Mouse (Mus musculus) thymus, adult 2 months (tissue): Measurements from ENCODE around the gene Lrrc66. TPM values are rescaled to one million over a fixed set of nuclear protein-coding genes. Genes with fewer than 3 reads are reported as not detected.

ENCODE experiments used
- DNase-seq: peaks from one replicate; pipeline ENCODE4 v3.0.0; 2021
- H3K27ac ChIP-seq: fragments of 200-500 bp; 2 replicates; pipeline ENCODE4 v1.5.1; 2012; ENCODE audit warnings: low read length, control low read depth; ENCODE audit not compliant: control insufficient read depth, insufficient read depth
- H3K27me3 ChIP-seq: fragments of 200-500 bp; 2 replicates; pipeline ENCODE4 v1.6.1; 2012; ENCODE audit warnings: mild to moderate bottlenecking, low read length, moderate library complexity, mixed read lengths; ENCODE audit not compliant: control insufficient read depth, insufficient read depth
- H3K36me3 ChIP-seq: fragments of 200-500 bp; 2 replicates; pipeline ENCODE4 v1.6.1; 2012; ENCODE audit warnings: mild to moderate bottlenecking, low read length, moderate library complexity; ENCODE audit not compliant: control insufficient read depth, insufficient read depth
- H3K4me1 ChIP-seq: fragments of 200-500 bp; replicated peaks from 2 replicates; pipeline ENCODE4 v1.6.1; 2012; ENCODE audit warnings: low read length; ENCODE audit not compliant: control insufficient read depth, insufficient read depth
- H3K4me3 ChIP-seq: fragments of 200-500 bp; 2 replicates; pipeline ENCODE4 v1.5.1; 2012; ENCODE audit warnings: mild to moderate bottlenecking, low read length, control low read depth, moderate library complexity; ENCODE audit not compliant: control insufficient read depth, insufficient read depth
- CTCF ChIP-seq: fragments of 200-500 bp; IDR thresholded peaks from 2 replicates; pipeline ENCODE4 v1.5.1; 2012; ENCODE audit warnings: mild to moderate bottlenecking, control low read depth, low read length, moderate library complexity, borderline replicate concordance; ENCODE audit not compliant: control insufficient read depth, poor library complexity, insufficient read depth; ENCODE audit errors: extremely low read depth
- POLR2A ChIP-seq: fragments of 200-500 bp; IDR thresholded peaks from 2 replicates; pipeline ENCODE4 v1.6.1; 2012; ENCODE audit warnings: mild to moderate bottlenecking, low read length, control low read depth, moderate library complexity; ENCODE audit not compliant: control insufficient read depth, poor library complexity, insufficient read depth; ENCODE audit errors: extremely low read depth
- WGBS: fragments of 180-500 bp; shearing (Covaris S2); methylation state at CpG from one replicate; pipeline ENCODE4 v1.1.7; 2018; 5-methylcytosine and 5-hydroxymethylcytosine counted together
- polyA plus RNA-seq: library from polyadenylated mRNA; depleted of rRNA; stranded (reverse); fragments of >200 nt; gene quantifications from 2 replicates; pipeline ENCODE4 v1.2.3, GENCODE M21; 2012

Gene Lrrc66
- polyA plus RNA-seq, 1 experiment, result 0.07 TPM

DNA sequence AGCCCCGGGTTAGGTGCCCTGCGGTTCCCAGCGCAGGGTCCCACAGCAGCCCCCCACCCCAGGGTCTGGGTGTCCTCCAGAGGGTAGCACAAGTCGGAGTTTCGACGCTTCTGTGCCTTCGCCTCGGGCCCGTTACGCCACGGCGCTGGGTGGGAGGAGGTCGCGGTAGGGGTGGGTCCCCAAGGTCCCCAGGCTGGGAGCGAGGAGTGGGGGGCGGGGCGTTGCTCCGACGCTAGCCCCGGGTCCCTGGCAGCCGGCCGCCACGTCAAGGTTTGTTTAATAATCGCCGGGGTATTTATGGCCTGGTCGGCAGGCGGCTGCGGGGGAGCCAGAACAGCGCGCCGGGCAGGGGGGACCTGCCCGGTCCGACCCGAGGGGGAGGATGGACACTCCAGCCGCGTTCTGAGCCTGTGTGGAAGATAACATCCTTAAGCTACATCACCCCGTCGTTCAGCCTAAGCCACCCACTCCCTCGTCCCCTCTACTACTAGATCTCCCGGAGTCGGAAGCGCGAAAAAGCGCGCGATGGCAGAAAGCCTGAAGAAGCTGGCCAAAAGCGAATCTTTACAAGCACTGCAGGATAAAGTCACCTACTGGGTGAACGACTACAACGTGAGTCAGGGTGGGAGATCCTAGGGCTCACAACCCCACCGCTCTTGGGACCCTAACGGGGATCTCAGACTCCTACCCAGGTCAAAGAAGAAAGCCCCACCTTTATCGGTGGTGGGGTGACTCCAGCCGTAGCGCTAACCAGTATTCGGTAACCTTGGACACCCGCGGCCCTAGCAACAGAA lies 18.9 kb upstream of the Lrrc66 start, which contains the start of gene Spata18:
TSS of gene Spata18 (plus strand) at position 319 of the 794 bp plus-strand sequence.
- peak within 1 kb of the TSS; percentile 40 for H3K4me3 ChIP-seq

GRCm38 (mm10) chr5:73650365-73650964 lies 18.1 kb upstream of the Lrrc66 start:
- DNase-seq, result no peak
- TF ChIP-seq CTCF (no peak), POLR2A (no peak)
- H3K27me3 ChIP-seq, result peaks cover 17% of the 10 kb centered on the region
- peaks cover 18% of the 10 kb centered on the region for H3K4me1 ChIP-seq
- no peak overlapping the region for H3K27ac ChIP-seq
- WGBS, result 1% methylated on average over 15 of the region's 15 CpGs
- peak overlapping the region; percentile 40 for H3K4me3 ChIP-seq
- H3K36me3 ChIP-seq, result no peaks in the 10 kb centered on the region

More for the DNA sequence above, 18.9 kb upstream of the Lrrc66 start, which contains the start of gene Spata18:
- Histone ChIP-seq H3K27me3 (peaks cover 17% of the 10 kb centered on the region), H3K4me1 (peaks cover 18% of the 10 kb centered on the region), H3K36me3 (no peaks in the 10 kb centered on the region), H3K27ac (no peak within 1 kb of the TSS)
- no peak for DNase-seq
- WGBS, result 1% methylated on average over 57 of the region's 57 CpGs
- no peak for TF ChIP-seq POLR2A
- TF ChIP-seq CTCF, result no peak

DNA sequence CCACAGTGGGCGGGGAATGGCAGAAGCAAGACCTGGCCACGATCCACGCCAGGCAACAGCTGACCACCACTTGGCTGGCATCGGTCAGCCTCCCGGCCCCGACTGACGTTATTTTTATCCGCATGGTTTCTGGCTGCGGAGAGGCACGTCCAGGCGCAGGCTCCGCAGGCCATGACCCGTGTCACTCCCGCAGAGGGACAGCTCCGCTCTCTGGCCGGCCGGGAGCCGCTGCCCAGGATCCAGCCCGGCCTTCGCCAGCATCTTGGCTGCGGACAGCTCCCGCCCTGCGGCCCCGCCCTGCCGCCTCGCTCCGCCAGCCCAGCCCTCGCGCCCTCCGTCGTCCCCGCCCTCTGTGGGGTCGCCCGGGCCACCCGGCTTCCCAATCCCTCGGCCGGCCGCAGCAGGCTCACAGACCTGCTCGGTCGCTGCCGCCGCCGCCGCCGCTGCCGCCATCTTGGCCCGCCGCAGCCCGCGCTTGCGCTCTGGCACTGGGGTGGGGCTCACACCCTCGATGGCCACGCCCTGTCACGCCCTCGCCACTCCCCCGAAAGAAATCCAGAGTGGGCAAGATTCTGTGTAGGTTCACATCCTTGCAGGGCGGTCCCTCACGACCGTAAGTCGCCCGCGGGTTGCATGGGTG lies 15.1 kb upstream of the Lrrc66 start, which contains the start of gene Sgcb:
TSS of gene Sgcb (minus strand) at position 530 of the 640 bp plus-strand sequence.
- peaks cover 18% of the 10 kb centered on the region for H3K4me1 ChIP-seq
- TF ChIP-seq CTCF (no peak), POLR2A (peak; percentile 69; the same call in 1 of the 2 replicates)
- WGBS, result 1% methylated on average over 62 of the region's 62 CpGs
- peak within 1 kb of the TSS; percentile 63 for H3K4me3 ChIP-seq
- H3K36me3 ChIP-seq, result no peaks in the 10 kb centered on the region
- H3K27ac ChIP-seq, result no peak within 1 kb of the TSS
- DNase-seq, result peak; percentile 93
- peaks cover 17% of the 10 kb centered on the region for H3K27me3 ChIP-seq

- peak; percentile 57 for DNase-seq
- Histone ChIP-seq H3K27ac (no peak overlapping the region), H3K4me3 (no peak overlapping the region), H3K4me1 (0 out of 2 replicates have a peak, but pooled peaks cover under 1% of the 10 kb centered on the region), H3K27me3 (no peaks in the 10 kb centered on the region), H3K36me3 (no peaks in the 10 kb centered on the region; the same call in 1 of the 2 replicates)
- WGBS, result 94% methylated on average over 4 of the region's 4 CpGs
- TF ChIP-seq CTCF (no peak), POLR2A (no peak)
Measured at GRCm38 (mm10) chr5:73642091-73642490, 9.8 kb upstream of the Lrrc66 start.

DNA sequence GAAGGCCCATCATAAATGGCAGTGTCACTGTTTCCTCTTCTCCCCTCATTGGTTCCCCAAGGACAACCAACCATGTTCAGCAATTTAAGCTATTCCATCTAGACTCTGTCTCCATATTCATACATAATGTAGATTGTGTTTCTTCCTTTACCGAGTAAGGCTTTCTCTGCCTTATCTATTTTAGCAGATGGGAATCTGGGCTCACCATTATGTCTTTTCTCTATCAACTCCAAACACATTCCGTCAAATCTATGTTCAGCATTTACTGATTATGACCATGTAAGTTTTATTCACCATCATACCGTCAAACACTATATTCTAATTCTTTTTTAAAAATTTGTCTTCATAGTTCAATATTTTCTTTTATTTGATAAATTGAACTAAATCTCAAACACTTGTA lies 8.7 kb upstream of the Lrrc66 start:
- H3K27ac ChIP-seq, result no peak overlapping the region
- H3K27me3 ChIP-seq, result no peaks in the 10 kb centered on the region
- 95% methylated on average over 3 of the region's 3 CpGs for WGBS
- H3K4me3 ChIP-seq, result no peak overlapping the region
- no peaks in the 10 kb centered on the region for H3K4me1 ChIP-seq
- DNase-seq, result no peak
- TF ChIP-seq POLR2A (no peak), CTCF (no peak)
- H3K36me3 ChIP-seq, result no peaks in the 10 kb centered on the region; the same call in 1 of the 2 replicates

GRCm38 (mm10) chr5:73637337-73638107 lies 5.2 kb upstream of the Lrrc66 start:
- TF ChIP-seq POLR2A (no peak), CTCF (no peak)
- 70% methylated on average over 8 of the region's 8 CpGs for WGBS
- no peaks in the 10 kb centered on the region for H3K4me1 ChIP-seq
- no peaks in the 10 kb centered on the region for H3K27me3 ChIP-seq
- H3K4me3 ChIP-seq, result no peak overlapping the region
- no peak overlapping the region for H3K27ac ChIP-seq
- peaks cover 4% of the 10 kb centered on the region; the same call in 1 of the 2 replicates for H3K36me3 ChIP-seq
- DNase-seq, result no peak
